Mouse (Mus musculus): ENCODE measurements at regions not wholly inside any gene's neighbourhood (a gene's known extent, or its start where the extent isn't known, plus 50 kb on each side); places are given as distances from the start of the nearest gene placed in this dataset.

- no peak for TF ChIP-seq CTCF (IDR thresholded peaks at IDR 0.05)
- no peak for TF ChIP-seq EP300 (IDR thresholded peaks at IDR 0.05)
Observed at GRCm38 (mm10) chr3:121584317-121584716, 52.1 kb upstream of the Slc44a3 start.
